Mouse (Mus musculus): ENCODE measurements around the gene Plekha4. TPM values are rescaled to one million over a fixed set of nuclear protein-coding genes. Genes with fewer than 3 reads are reported as not detected.

The Plekha4 gene
- polyA plus RNA-seq, 2 experiments from 2014 or later: 0.79 TPM; not detected in 1

Other genes with a start within 250 kb of the Plekha4 start
- gene Slc6a21, start 248.8 kb upstream of the Plekha4 start, polyA plus RNA-seq (2017; shearing (Covaris generic)): not detected
- 10 to 100 TPM; 21.7 to 27.8 TPM for gene Trpm4, start 192.6 kb upstream of the Plekha4 start, polyA plus RNA-seq (2017; shearing (Covaris generic))
- gene Hrc, start 191.0 kb upstream of the Plekha4 start, polyA plus RNA-seq (2017; shearing (Covaris generic)): not detected
- gene Ppfia3, start 159.3 kb upstream of the Plekha4 start, polyA plus RNA-seq (2017; shearing (Covaris generic)): not detected
- gene Lin7b, start 155.7 kb upstream of the Plekha4 start, polyA plus RNA-seq (2017; shearing (Covaris generic)): not detected
- 100 to 1,000 TPM in 1 of 2 experiments, 10 to 100 TPM in 1; 68.1 to 108 TPM for gene Snrnp70, start 130.6 kb upstream of the Plekha4 start, polyA plus RNA-seq (2017; shearing (Covaris generic))
- not detected for gene Kcna7, start 120.7 kb upstream of the Plekha4 start, polyA plus RNA-seq (2017; shearing (Covaris generic))
- not detected for gene Ntf5, start 112.6 kb upstream of the Plekha4 start, polyA plus RNA-seq (2017; shearing (Covaris generic))
- gene Lhb, start 105.5 kb upstream of the Plekha4 start, polyA plus RNA-seq (2017; shearing (Covaris generic)): not detected
- 1 to 10 TPM; 9.3 to 9.8 TPM for gene Gys1, start 91.5 kb upstream of the Plekha4 start, polyA plus RNA-seq (2017; shearing (Covaris generic))
- 10 to 100 TPM; 47.4 to 51.2 TPM for gene Ruvbl2, start 88.2 kb upstream of the Plekha4 start, polyA plus RNA-seq (2017; shearing (Covaris generic))
- 1,000 to 10,000 TPM; 1,527 to 1,850 TPM for gene Ftl1, start 66.4 kb upstream of the Plekha4 start, polyA plus RNA-seq (2017; shearing (Covaris generic))
- 100 to 1,000 TPM in 1 of 2 experiments, 10 to 100 TPM in 1; 94.5 to 202 TPM for gene Bax, start 59.4 kb upstream of the Plekha4 start, polyA plus RNA-seq (2017; shearing (Covaris generic))
- gene Tulp2, start 44.5 kb upstream of the Plekha4 start, polyA plus RNA-seq (2017; shearing (Covaris generic)): under 1 TPM in 1 of 2 experiments, not detected in 1; 0.44 TPM
- not detected for gene Gm45808, start 39.5 kb upstream of the Plekha4 start, polyA plus RNA-seq (2017; shearing (Covaris generic))
- gene Dhdh, start 37.5 kb upstream of the Plekha4 start, polyA plus RNA-seq (2017; shearing (Covaris generic)): 1 to 10 TPM in 1 of 2 experiments, under 1 TPM in 1; 0.61 to 1.3 TPM
- gene Nucb1, start 15.9 kb upstream of the Plekha4 start, polyA plus RNA-seq (2017; shearing (Covaris generic)): 100 to 1,000 TPM; 103 to 130 TPM
- gene Ppp1r15a, start 62 bp upstream of the Plekha4 start, polyA plus RNA-seq (2017; shearing (Covaris generic)): 10 to 100 TPM; 27.5 to 33.4 TPM
- gene Hsd17b14, start 28.6 kb downstream of the Plekha4 start, polyA plus RNA-seq (2017; shearing (Covaris generic)): not detected
- gene Bcat2, start 43.8 kb downstream of the Plekha4 start, polyA plus RNA-seq (2017; shearing (Covaris generic)): 10 to 100 TPM; 40.9 to 56.9 TPM
- not detected for gene Fgf21, start 89.2 kb downstream of the Plekha4 start, polyA plus RNA-seq (2017; shearing (Covaris generic))
- not detected for gene Fut1, start 91.0 kb downstream of the Plekha4 start, polyA plus RNA-seq (2017; shearing (Covaris generic))
- not detected for gene Izumo1, start 95.5 kb downstream of the Plekha4 start, polyA plus RNA-seq (2017; shearing (Covaris generic))
- gene Rasip1, start 101.2 kb downstream of the Plekha4 start, polyA plus RNA-seq (2017; shearing (Covaris generic)): under 1 TPM in 1 of 2 experiments, not detected in 1; 0.50 TPM
- gene Mamstr, start 113.6 kb downstream of the Plekha4 start, polyA plus RNA-seq (2017; shearing (Covaris generic)): not detected
- gene Fut2, start 140.1 kb downstream of the Plekha4 start, polyA plus RNA-seq (2017; shearing (Covaris generic)): not detected
- not detected for gene Ntn5, start 157.7 kb downstream of the Plekha4 start, polyA plus RNA-seq (2017; shearing (Covaris generic))
- not detected for gene Sec1, start 168.1 kb downstream of the Plekha4 start, polyA plus RNA-seq (2017; shearing (Covaris generic))
- gene Car11, start 173.5 kb downstream of the Plekha4 start, polyA plus RNA-seq (2017; shearing (Covaris generic)): under 1 TPM in 1 of 2 experiments, not detected in 1; 0.51 TPM
- gene Dbp, start 178.8 kb downstream of the Plekha4 start, polyA plus RNA-seq (2017; shearing (Covaris generic)): 1 to 10 TPM; 5.2 to 8.5 TPM
- 1,000 to 10,000 TPM; 2,566 to 2,766 TPM for gene Rpl18, start 189.1 kb downstream of the Plekha4 start, polyA plus RNA-seq (2017; shearing (Covaris generic))
- 10 to 100 TPM; 10.2 to 19.6 TPM for gene Sphk2, start 191.7 kb downstream of the Plekha4 start, polyA plus RNA-seq (2017; shearing (Covaris generic))
- gene Fam83e, start 194.9 kb downstream of the Plekha4 start, polyA plus RNA-seq (2017; shearing (Covaris generic)): not detected
- not detected for gene Spaca4, start 199.5 kb downstream of the Plekha4 start, polyA plus RNA-seq (2017; shearing (Covaris generic))

All from activated CD4-positive, CD25-positive, alpha-beta regulatory T cell, adult 4 months (primary cell).